Mouse (Mus musculus) megakaryocyte progenitor cell, adult 5-6 weeks (primary cell): Measurements from ENCODE around the gene Thsd4. TPM values are rescaled to one million over a fixed set of nuclear protein-coding genes. Genes with fewer than 3 reads are reported as not detected.
"Not testable (repeated sequence)": the region's sequence is repeated elsewhere in the genome, so short reads cannot be mapped to it uniquely, and the experiment has no call there.

ENCODE experiments used
- ATAC-seq: replicated peaks from 2 replicates; pipeline ENCODE4 v1.8.0; 2016; ENCODE audit warnings: mild to moderate bottlenecking, moderate TSS enrichment, inconsistent platforms; ENCODE audit not compliant: poor library complexity
- total RNA-seq, 2 experiments: library from RNA; stranded (forward) in 1 of 2; stranded (reverse) in 1 of 2; fragments of 157-497, 149-512 nt in 1 of 2; fragments of 200-1000 nt in 1 of 2; gene quantifications; 2 replicates each; pipeline versions ENCODE4 v1.2.3 to v1.2.4; 2015 to 2017

The Thsd4 gene
- total RNA-seq, 2 experiments from 2014 or later, result 0.05 to 0.17 TPM

GRCm38 (mm10) chr9:60020444-60020843, 501.4 kb downstream of the Thsd4 start:
- ATAC-seq, result no peak

GRCm38 (mm10) chr9:60010285-60010684, 511.6 kb downstream of the Thsd4 start:
- no peak for ATAC-seq

GRCm38 (mm10) chr9:60008936-60009335, 512.9 kb downstream of the Thsd4 start:
- ATAC-seq, result no peak

- ATAC-seq, result no peak
Measured at GRCm38 (mm10) chr9:60002323-60002722, 519.5 kb downstream of the Thsd4 start.

GRCm38 (mm10) chr9:60001444-60001843, 520.4 kb downstream of the Thsd4 start:
- ATAC-seq, result no peak

- ATAC-seq, result no peak
Measured at GRCm38 (mm10) chr9:59997725-59998124, 524.1 kb downstream of the Thsd4 start.

GRCm38 (mm10) chr9:59991407-59991806, 530.4 kb downstream of the Thsd4 start:
- no peak for ATAC-seq

- ATAC-seq, result 0 out of 2 replicates have a peak, but pooled peaks have one; percentile 23
Measured at GRCm38 (mm10) chr9:59989864-59990263, 532.0 kb downstream of the Thsd4 start.

- ATAC-seq, result no peak
Measured at GRCm38 (mm10) chr9:59985900-59986572, 535.8 kb downstream of the Thsd4 start.

- no peak for ATAC-seq
Measured at GRCm38 (mm10) chr9:59981116-59981515, 540.7 kb downstream of the Thsd4 start.

- no peak for ATAC-seq
Measured at GRCm38 (mm10) chr9:59971263-59971662, 550.6 kb downstream of the Thsd4 start.

- peak; percentile 89 for ATAC-seq
Measured at GRCm38 (mm10) chr9:59969383-59969782, 552.5 kb downstream of the Thsd4 start.

- no peak for ATAC-seq
Measured at GRCm38 (mm10) chr9:59965046-59965445, 556.8 kb downstream of the Thsd4 start.

- no peak for ATAC-seq
Measured at GRCm38 (mm10) chr9:59964367-59964766, 557.5 kb downstream of the Thsd4 start.

- no peak for ATAC-seq
Measured at GRCm38 (mm10) chr9:59961201-59961955, 560.5 kb downstream of the Thsd4 start.

- no peak for ATAC-seq
Measured at GRCm38 (mm10) chr9:59960559-59960958, 561.3 kb downstream of the Thsd4 start, which contains the start of gene Nr2e3. Gene Nr2e3 (minus strand): TSS chr9:59960659.

- peak; percentile 100 for ATAC-seq
Measured at GRCm38 (mm10) chr9:59959276-59959675, 562.6 kb downstream of the Thsd4 start.

GRCm38 (mm10) chr9:59958115-59958514, 563.7 kb downstream of the Thsd4 start:
- ATAC-seq, result not testable (repeated sequence)

GRCm38 (mm10) chr9:59956496-59956895, 565.4 kb downstream of the Thsd4 start:
- ATAC-seq, result no peak

- no peak for ATAC-seq
Measured at GRCm38 (mm10) chr9:59955692-59956091, 566.2 kb downstream of the Thsd4 start.

GRCm38 (mm10) chr9:59955199-59955598, 566.6 kb downstream of the Thsd4 start:
- ATAC-seq, result no peak

GRCm38 (mm10) chr9:59953556-59953955, 568.3 kb downstream of the Thsd4 start:
- no peak for ATAC-seq
